Mouse (Mus musculus): ENCODE data around the gene Ifrd2. TPM values are rescaled to one million over a fixed set of nuclear protein-coding genes. Genes with fewer than 3 reads are reported as not detected.
"Not testable (repeated sequence)": the region's sequence is repeated elsewhere in the genome, so short reads cannot be mapped to it uniquely, and the experiment has no call there.

Gene Ifrd2
- polyA plus RNA-seq, 1 experiment: 45.3 TPM

DNA sequence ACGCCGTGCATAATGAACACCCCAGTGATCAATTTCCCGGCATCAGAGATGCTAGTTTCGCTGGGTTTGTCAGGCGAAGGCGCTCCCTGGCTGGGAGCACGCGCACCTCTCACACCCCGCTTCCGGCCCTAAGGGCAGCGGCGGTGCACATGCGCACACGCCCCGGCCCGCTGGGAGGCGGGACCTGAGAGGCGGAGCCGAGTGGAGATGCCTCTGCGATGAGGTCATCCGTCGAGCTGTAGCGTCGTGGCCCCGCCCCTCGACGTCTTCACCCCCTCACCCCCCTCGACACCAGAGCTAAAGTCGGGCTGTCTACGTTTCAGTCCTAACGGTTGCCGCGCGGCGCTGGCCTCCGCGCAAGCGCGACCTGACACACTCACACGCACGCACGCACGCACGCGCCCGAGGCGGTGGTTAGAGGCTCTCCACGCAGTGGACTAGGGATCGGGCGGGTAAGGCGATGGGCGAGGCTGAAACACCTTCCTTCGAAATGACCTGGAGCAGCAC is 33.1 kb upstream of the Ifrd2 start:
- H3K36me3 ChIP-seq (ENCODE audit: control insufficient read depth, insufficient read depth, low read length, poor library complexity, severe bottlenecking): peaks cover 23% of the 10 kb centered on the region
- H3K27me3 ChIP-seq (ENCODE audit: control insufficient read depth, insufficient read depth, low read length, poor library complexity, severe bottlenecking): no peaks in the 10 kb centered on the region
- H3K27ac ChIP-seq (ENCODE audit: insufficient read depth, low read length): no peak overlapping the region
- H3K9me3 ChIP-seq (replicated peaks; ENCODE audit: control insufficient read depth, insufficient read depth, low read length, poor library complexity, severe bottlenecking): no peaks in the 10 kb centered on the region
- peak overlapping the region; percentile 64 for H3K9ac ChIP-seq (ENCODE audit: low read depth, poor library complexity, severe bottlenecking)
- peaks cover 3% of the 10 kb centered on the region for H3K4me1 ChIP-seq (ENCODE audit: control insufficient read depth, insufficient read depth, low read length)
- H3K4me3 ChIP-seq (ENCODE audit: low read depth, low read length): peak overlapping the region; percentile 64
- peak; percentile 42 for TF ChIP-seq POLR2A (IDR thresholded peaks at IDR 0.05; ENCODE audit: insufficient read depth, low read length)
- no peak for TF ChIP-seq CTCF (IDR thresholded peaks at IDR 0.05; ENCODE audit: low read depth, low read length)
- 0 out of 2 replicates have a peak, but pooled peaks have one; percentile 39 for TF ChIP-seq EP300 (IDR thresholded peaks at IDR 0.05; ENCODE audit: insufficient read depth, low read depth, low read length)

DNA sequence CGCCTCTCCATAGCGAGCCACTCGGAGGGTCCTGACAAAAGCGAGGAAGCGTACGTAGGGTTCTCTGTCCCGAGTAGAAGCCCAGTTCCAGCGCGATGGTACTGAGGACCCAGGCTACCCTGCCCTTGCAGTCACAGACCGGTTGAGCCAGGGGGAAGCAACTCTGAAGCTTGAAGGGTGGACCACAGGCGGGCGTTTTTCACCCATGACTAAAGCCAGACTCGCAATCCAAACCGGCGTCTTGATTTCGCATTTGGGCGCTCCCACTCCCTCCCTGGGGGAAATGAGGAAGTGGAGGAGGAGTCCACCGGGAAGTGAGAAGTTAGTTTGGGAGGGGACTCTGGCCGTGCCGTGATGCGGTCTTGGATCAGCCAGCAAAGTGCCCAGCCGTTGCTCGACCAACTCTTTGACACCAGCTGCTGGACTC is 32.4 kb upstream of the Ifrd2 start:
- Histone ChIP-seq H3K36me3 (ENCODE audit: control insufficient read depth, insufficient read depth, low read length, poor library complexity, severe bottlenecking) (peaks cover 26% of the 10 kb centered on the region), H3K4me1 (ENCODE audit: control insufficient read depth, insufficient read depth, low read length) (peaks cover 2% of the 10 kb centered on the region), H3K27me3 (ENCODE audit: control insufficient read depth, insufficient read depth, low read length, poor library complexity, severe bottlenecking) (no peaks in the 10 kb centered on the region)

DNA sequence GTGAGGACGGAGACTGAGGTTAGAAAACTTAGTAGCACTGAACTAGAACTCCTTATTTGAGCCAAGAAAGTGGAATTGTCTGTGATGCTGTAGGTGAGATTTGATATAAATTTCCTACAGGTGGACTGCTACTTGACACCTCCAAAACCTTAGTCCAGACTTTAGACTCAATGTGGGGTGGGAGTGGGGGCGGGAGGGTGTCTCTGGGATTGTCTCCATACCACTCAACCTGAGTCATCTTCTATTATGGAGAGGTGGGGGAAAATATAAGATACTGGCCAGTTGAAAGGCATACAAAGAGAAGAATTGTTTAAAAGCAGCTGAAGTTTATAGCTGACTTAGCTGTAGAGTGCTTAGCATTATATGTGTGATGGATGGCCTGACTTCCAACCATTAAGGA is 31.7 kb upstream of the Ifrd2 start:
- Histone ChIP-seq H3K9me3 (replicated peaks; ENCODE audit: control insufficient read depth, insufficient read depth, low read length, poor library complexity, severe bottlenecking) (no peaks in the 10 kb centered on the region), H3K9ac (ENCODE audit: low read depth, poor library complexity, severe bottlenecking) (peak overlapping the region; percentile 46), H3K4me3 (ENCODE audit: low read depth, low read length) (peak overlapping the region; percentile 64), H3K4me1 (ENCODE audit: control insufficient read depth, insufficient read depth, low read length) (no peaks in the 10 kb centered on the region), H3K27ac (ENCODE audit: insufficient read depth, low read length) (no peak overlapping the region), H3K27me3 (ENCODE audit: control insufficient read depth, insufficient read depth, low read length, poor library complexity, severe bottlenecking) (no peaks in the 10 kb centered on the region), H3K36me3 (ENCODE audit: control insufficient read depth, insufficient read depth, low read length, poor library complexity, severe bottlenecking) (peaks cover 28% of the 10 kb centered on the region)
- TF ChIP-seq EP300 (IDR thresholded peaks at IDR 0.05; ENCODE audit: insufficient read depth, low read depth, low read length): no peak
- TF ChIP-seq CTCF (IDR thresholded peaks at IDR 0.05; ENCODE audit: low read depth, low read length): no peak
- no peak for TF ChIP-seq POLR2A (IDR thresholded peaks at IDR 0.05; ENCODE audit: insufficient read depth, low read length)

More for the DNA sequence above, 32.4 kb upstream of the Ifrd2 start:
- TF ChIP-seq CTCF (IDR thresholded peaks at IDR 0.05; ENCODE audit: low read depth, low read length) (no peak), POLR2A (IDR thresholded peaks at IDR 0.05; ENCODE audit: insufficient read depth, low read length) (no peak), EP300 (IDR thresholded peaks at IDR 0.05; ENCODE audit: insufficient read depth, low read depth, low read length) (no peak)
- H3K4me3 ChIP-seq (ENCODE audit: low read depth, low read length): peak overlapping the region; percentile 64
- H3K9ac ChIP-seq (ENCODE audit: low read depth, poor library complexity, severe bottlenecking): peak overlapping the region; percentile 46
- peak overlapping the region; percentile 55; the same call in 1 of the 2 replicates for H3K27ac ChIP-seq (ENCODE audit: insufficient read depth, low read length)
- H3K9me3 ChIP-seq (replicated peaks; ENCODE audit: control insufficient read depth, insufficient read depth, low read length, poor library complexity, severe bottlenecking): no peaks in the 10 kb centered on the region

DNA sequence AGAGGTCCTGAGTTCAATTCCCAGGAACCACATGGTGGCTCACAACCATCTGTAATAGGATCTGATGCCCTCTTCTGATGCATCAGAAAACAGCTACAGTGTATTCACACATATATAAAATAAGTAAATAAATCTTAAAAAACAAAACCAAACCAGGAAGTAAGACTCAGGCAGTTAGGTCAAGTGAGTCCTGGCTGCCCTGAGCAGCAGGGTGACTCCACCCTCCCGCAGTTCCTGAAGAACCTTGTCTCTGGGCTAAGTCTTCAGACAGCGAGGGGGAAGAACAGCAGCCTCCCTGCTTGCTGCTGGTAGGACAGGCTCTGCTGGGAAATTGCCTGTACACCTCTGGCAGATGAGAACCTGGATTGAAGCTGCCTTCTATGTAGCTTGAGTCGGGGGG is 31.1 kb upstream of the Ifrd2 start:
- TF ChIP-seq EP300 (IDR thresholded peaks at IDR 0.05; ENCODE audit: insufficient read depth, low read depth, low read length): no peak
- TF ChIP-seq POLR2A (IDR thresholded peaks at IDR 0.05; ENCODE audit: insufficient read depth, low read length): no peak
- no peak for TF ChIP-seq CTCF (IDR thresholded peaks at IDR 0.05; ENCODE audit: low read depth, low read length)
- Histone ChIP-seq H3K9me3 (replicated peaks; ENCODE audit: control insufficient read depth, insufficient read depth, low read length, poor library complexity, severe bottlenecking) (no peaks in the 10 kb centered on the region), H3K9ac (ENCODE audit: low read depth, poor library complexity, severe bottlenecking) (peak overlapping the region; percentile 46; the same call in 1 of the 2 replicates)

DNA sequence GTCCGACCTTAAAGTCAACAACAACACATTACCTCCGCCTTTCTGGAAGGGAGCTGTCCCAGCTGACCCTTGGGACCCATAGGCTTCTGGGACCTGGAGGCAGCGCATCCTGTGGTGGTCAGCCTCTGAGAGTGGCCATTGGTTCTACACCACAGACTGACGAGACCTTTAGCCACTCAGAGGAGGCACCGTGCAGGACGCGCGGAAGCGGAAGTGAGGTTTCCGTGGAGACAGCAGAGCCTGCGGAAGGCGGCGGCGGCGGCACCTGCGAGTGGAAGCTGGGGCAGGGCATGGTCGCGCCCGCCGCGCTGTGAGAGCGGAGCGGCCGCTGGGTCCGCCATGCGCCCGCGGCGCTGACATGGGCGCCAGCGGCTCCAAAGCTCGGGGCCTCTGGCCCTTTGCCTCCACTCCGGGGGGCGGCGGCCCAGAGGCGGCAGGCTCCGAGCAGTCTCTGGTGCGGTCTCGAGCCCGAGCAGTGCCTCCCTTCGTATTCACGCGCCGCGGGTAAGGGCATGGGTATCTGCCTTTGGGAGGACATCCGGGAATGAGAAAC is 24.3 kb upstream of the Ifrd2 start, which contains the start of gene Tusc2:
Gene Tusc2 (plus strand): TSS at position 227 of the 553 bp plus-strand sequence.
- peaks cover 33% of the 10 kb centered on the region for H3K36me3 ChIP-seq (ENCODE audit: control insufficient read depth, insufficient read depth, low read length, poor library complexity, severe bottlenecking)
- no peaks in the 10 kb centered on the region for H3K9me3 ChIP-seq (replicated peaks; ENCODE audit: control insufficient read depth, insufficient read depth, low read length, poor library complexity, severe bottlenecking)
- no peak for TF ChIP-seq CTCF (IDR thresholded peaks at IDR 0.05; ENCODE audit: low read depth, low read length)
- TF ChIP-seq POLR2A (IDR thresholded peaks at IDR 0.05; ENCODE audit: insufficient read depth, low read length): no peak
- TF ChIP-seq EP300 (IDR thresholded peaks at IDR 0.05; ENCODE audit: insufficient read depth, low read depth, low read length): no peak
- no peak within 1 kb of the TSS for H3K27ac ChIP-seq (ENCODE audit: insufficient read depth, low read length)
- no peaks in the 10 kb centered on the region for H3K27me3 ChIP-seq (ENCODE audit: control insufficient read depth, insufficient read depth, low read length, poor library complexity, severe bottlenecking)
- peaks cover 2% of the 10 kb centered on the region for H3K4me1 ChIP-seq (ENCODE audit: control insufficient read depth, insufficient read depth, low read length)
- H3K4me3 ChIP-seq (ENCODE audit: low read depth, low read length): peak within 1 kb of the TSS; percentile 70
- H3K9ac ChIP-seq (ENCODE audit: low read depth, poor library complexity, severe bottlenecking): peak within 1 kb of the TSS; percentile 75

More for the DNA sequence above, 31.1 kb upstream of the Ifrd2 start:
- H3K36me3 ChIP-seq (ENCODE audit: control insufficient read depth, insufficient read depth, low read length, poor library complexity, severe bottlenecking): peaks cover 34% of the 10 kb centered on the region
- no peak overlapping the region for H3K27ac ChIP-seq (ENCODE audit: insufficient read depth, low read length)
- no peaks in the 10 kb centered on the region for H3K4me1 ChIP-seq (ENCODE audit: control insufficient read depth, insufficient read depth, low read length)
- no peak overlapping the region for H3K4me3 ChIP-seq (ENCODE audit: low read depth, low read length)
- no peaks in the 10 kb centered on the region for H3K27me3 ChIP-seq (ENCODE audit: control insufficient read depth, insufficient read depth, low read length, poor library complexity, severe bottlenecking)

DNA sequence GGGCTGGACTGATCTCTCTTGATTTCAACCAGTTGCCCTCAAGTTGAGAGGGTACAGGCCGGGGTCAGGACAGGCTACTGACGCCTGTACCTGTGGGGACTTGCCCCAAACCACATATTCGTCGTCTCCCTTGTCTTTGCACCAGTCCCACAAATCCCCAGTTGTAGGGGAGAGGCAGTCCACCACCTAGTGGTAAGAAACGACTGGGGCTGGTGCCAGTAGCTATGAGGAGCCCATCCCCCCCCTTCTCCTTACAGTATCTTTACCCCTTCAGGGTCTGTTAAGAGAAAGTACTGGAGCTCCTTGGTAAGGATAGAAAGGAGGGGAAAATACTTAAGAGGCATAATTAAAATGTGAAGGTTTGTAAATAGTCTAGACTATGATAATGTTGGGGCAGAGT is 21.9 kb upstream of the Ifrd2 start:
- H3K9me3 ChIP-seq (replicated peaks; ENCODE audit: control insufficient read depth, insufficient read depth, low read length, poor library complexity, severe bottlenecking); H3K4me3 ChIP-seq (ENCODE audit: low read depth, low read length); H3K27me3 ChIP-seq (ENCODE audit: control insufficient read depth, insufficient read depth, low read length, poor library complexity, severe bottlenecking); H3K9ac ChIP-seq (ENCODE audit: low read depth, poor library complexity, severe bottlenecking); H3K4me1 ChIP-seq (ENCODE audit: control insufficient read depth, insufficient read depth, low read length): not testable (repeated sequence)
- Histone ChIP-seq H3K27ac (ENCODE audit: insufficient read depth, low read length) (peak overlapping the region; percentile 40), H3K36me3 (ENCODE audit: control insufficient read depth, insufficient read depth, low read length, poor library complexity, severe bottlenecking) (peaks cover 16% of the 10 kb centered on the region)
- TF ChIP-seq CTCF (IDR thresholded peaks at IDR 0.05; ENCODE audit: low read depth, low read length): peak; percentile 11
